Mouse (Mus musculus) liver, adult 2 months (tissue): ENCODE results near the gene Med11. TPM values are rescaled to one million over a fixed set of nuclear protein-coding genes. Genes with fewer than 3 reads are reported as not detected.
A peak's percentile ranks its signal among the peaks of the same experiment; 100 is the strongest.

Experiments used
- DNase-seq: peaks from one replicate; pipeline ENCODE4 v3.0.0-alpha.2; 2011; ENCODE audit warnings: low read depth, low spot score; ENCODE audit errors: extremely low read depth
- H3K27ac ChIP-seq: fragments of 200-500 bp; replicated peaks from 2 replicates; pipeline ENCODE4 v1.5.1; 2012; ENCODE audit warnings: low read depth, mild to moderate bottlenecking, control low read depth, inconsistent platforms, low read length; ENCODE audit not compliant: insufficient read depth
- H3K27me3 ChIP-seq: fragments of 200-500 bp; 2 replicates; pipeline ENCODE4 v1.6.1; 2012; ENCODE audit warnings: mild to moderate bottlenecking, moderate library complexity, low read length, inconsistent platforms; ENCODE audit not compliant: control insufficient read depth, insufficient read depth
- H3K36me3 ChIP-seq: fragments of 200-500 bp; 2 replicates; pipeline ENCODE4 v1.6.1; 2012; ENCODE audit warnings: low read length, inconsistent platforms; ENCODE audit not compliant: control insufficient read depth, insufficient read depth
- H3K4me1 ChIP-seq: fragments of 200-500 bp; 2 replicates; pipeline ENCODE4 v1.6.1; 2011; ENCODE audit warnings: low read length; ENCODE audit not compliant: control insufficient read depth, insufficient read depth
- H3K4me3 ChIP-seq: fragments of 200-500 bp; 2 replicates; pipeline ENCODE4 v1.5.1; 2011; ENCODE audit warnings: low read depth, mild to moderate bottlenecking, control low read depth, low read length, moderate library complexity; ENCODE audit not compliant: insufficient read depth
- H3K79me2 ChIP-seq: fragments of 200-500 bp; 2 replicates; pipeline ENCODE4 v1.6.1; 2012; ENCODE audit warnings: inconsistent platforms, mild to moderate bottlenecking, low read length, moderate library complexity; ENCODE audit not compliant: control insufficient read depth, insufficient read depth
- H3K9ac ChIP-seq: fragments of 200-500 bp; 2 replicates; pipeline ENCODE4 v1.6.1; 2012; ENCODE audit warnings: low read depth, mild to moderate bottlenecking, control low read depth, inconsistent platforms, low read length
- CTCF ChIP-seq: fragments of 200-500 bp; IDR thresholded peaks from 2 replicates; pipeline ENCODE4 v1.5.1; 2011; ENCODE audit warnings: low read depth, low read length, control low read depth
- POLR2A ChIP-seq: fragments of 200-500 bp; IDR thresholded peaks from 2 replicates; pipeline ENCODE4 v1.6.1; 2011; ENCODE audit warnings: low read length, control low read depth; ENCODE audit not compliant: insufficient read depth; ENCODE audit errors: extremely low read depth
- WGBS: fragments of 180-500 bp; shearing (Covaris S2); methylation state at CpG from one replicate; pipeline ENCODE4 v1.1.7; 2018; 5-methylcytosine and 5-hydroxymethylcytosine counted together
- polyA plus RNA-seq: library from polyadenylated mRNA; depleted of rRNA; stranded (reverse); fragments of >200 nt; gene quantifications from 2 replicates; pipeline ENCODE4 v1.2.3, GENCODE M21; 2012; rRNA removed
- total RNA-seq: library from RNA; depleted of rRNA; stranded (reverse); fragments of >200 nt; gene quantifications from 2 replicates; pipeline ENCODE4 v1.2.3, GENCODE M21; 2014; rRNA removed

Med11 gene
- total and polyA plus RNA-seq, 2 experiments: 10.4 to 11.2 TPM

GRCm38 (mm10) chr11:70502018-70502417 is 50.3 kb downstream of the Med11 start:
- Histone ChIP-seq H3K9ac (no peak overlapping the region), H3K4me3 (no peak overlapping the region), H3K4me1 (peaks cover 16% of the 10 kb centered on the region), H3K27ac (peak overlapping the region; percentile 45; the same call in 1 of the 2 replicates), H3K36me3 (no peaks in the 10 kb centered on the region), H3K27me3 (no peaks in the 10 kb centered on the region), H3K79me2 (no peaks in the 10 kb centered on the region)
- DNase-seq: peak; percentile 85
- TF ChIP-seq CTCF: no peak
- no peak for TF ChIP-seq POLR2A
- whole genome bisulfite sequencing: 12% methylated on average over 3 of the region's 3 CpGs

Other genes with a start within 250 kb of the Med11 start
Only the 30 nearest of the 31 such genes appear.
- 6.6 and 12.5 TPM in 2 replicates for gene Slc16a11, start 239.2 kb upstream of the Med11 start, total RNA-seq
- 37.1 and 84.4 TPM in 2 replicates for gene Slc16a11, start 239.2 kb upstream of the Med11 start, polyA plus RNA-seq
- gene Slc16a13, start 230.9 kb upstream of the Med11 start, total RNA-seq: 0.47 and 1.3 TPM in 2 replicates
- 1.7 and 3.3 TPM in 2 replicates for gene Slc16a13, start 230.9 kb upstream of the Med11 start, polyA plus RNA-seq
- gene Bcl6b, start 222.1 kb upstream of the Med11 start, total RNA-seq: 0.74 and 0.81 TPM in 2 replicates
- gene Bcl6b, start 222.1 kb upstream of the Med11 start, polyA plus RNA-seq: 0.56 and 1.3 TPM in 2 replicates
- 6.5 and 9.9 TPM in 2 replicates for gene 0610010K14Rik, start 214.0 kb upstream of the Med11 start, total RNA-seq
- 30.6 and 34.0 TPM in 2 replicates for gene 0610010K14Rik, start 214.0 kb upstream of the Med11 start, polyA plus RNA-seq
- 0.28 and 1.5 TPM in 2 replicates for gene Gm21988, start 212.1 kb upstream of the Med11 start, total RNA-seq
- 5.8 and 6.8 TPM in 2 replicates for gene Gm21988, start 212.1 kb upstream of the Med11 start, polyA plus RNA-seq
- gene Rnasek, start 212.1 kb upstream of the Med11 start, total RNA-seq: 7.7 and 9.3 TPM in 2 replicates
- gene Rnasek, start 212.1 kb upstream of the Med11 start, polyA plus RNA-seq: 158 and 176 TPM in 2 replicates
- gene Alox12, start 196.6 kb upstream of the Med11 start, total RNA-seq: 0.09 and 0.20 TPM in 2 replicates
- 0.28 and 0.46 TPM in 2 replicates for gene Alox12, start 196.6 kb upstream of the Med11 start, polyA plus RNA-seq
- not detected in 2 replicates for gene Alox12e, start 129.3 kb upstream of the Med11 start, total RNA-seq
- gene Alox12e, start 129.3 kb upstream of the Med11 start, polyA plus RNA-seq: not detected in 2 replicates
- 0.07 and 0.09 TPM in 2 replicates for gene Alox15, start 99.9 kb upstream of the Med11 start, total RNA-seq
- gene Alox15, start 99.9 kb upstream of the Med11 start, polyA plus RNA-seq: 0.10 TPM in 1 of 2 replicates, not detected in the other
- 3.1 and 3.3 TPM in 2 replicates for gene Pelp1, start 41.9 kb upstream of the Med11 start, total RNA-seq
- 7.7 and 7.9 TPM in 2 replicates for gene Pelp1, start 41.9 kb upstream of the Med11 start, polyA plus RNA-seq
- 9.5 and 11.5 TPM in 2 replicates for gene Arrb2, start 19.3 kb upstream of the Med11 start, total RNA-seq
- 14.7 and 22.2 TPM in 2 replicates for gene Arrb2, start 19.3 kb upstream of the Med11 start, polyA plus RNA-seq
- 0.74 and 1.5 TPM in 2 replicates for gene Zmynd15, start 7.5 kb downstream of the Med11 start, total RNA-seq
- gene Zmynd15, start 7.5 kb downstream of the Med11 start, polyA plus RNA-seq: 2.1 and 4.4 TPM in 2 replicates
- 5.7 and 10.2 TPM in 2 replicates for gene Cxcl16, start 8.1 kb downstream of the Med11 start, total RNA-seq
- gene Cxcl16, start 8.1 kb downstream of the Med11 start, polyA plus RNA-seq: 7.2 and 10.2 TPM in 2 replicates
- not detected in 2 replicates for gene Tm4sf5, start 53.3 kb downstream of the Med11 start, total RNA-seq
- not detected in 2 replicates for gene Tm4sf5, start 53.3 kb downstream of the Med11 start, polyA plus RNA-seq
- gene Vmo1, start 62.7 kb downstream of the Med11 start, total RNA-seq: 3.2 and 3.9 TPM in 2 replicates
- 5.5 and 7.3 TPM in 2 replicates for gene Vmo1, start 62.7 kb downstream of the Med11 start, polyA plus RNA-seq
- 74.9 and 91.6 TPM in 2 replicates for gene Gltpd2, start 67.3 kb downstream of the Med11 start, total RNA-seq
- gene Gltpd2, start 67.3 kb downstream of the Med11 start, polyA plus RNA-seq: 276 and 320 TPM in 2 replicates
- 291 and 298 TPM in 2 replicates for gene Psmb6, start 73.4 kb downstream of the Med11 start, total RNA-seq
- gene Psmb6, start 73.4 kb downstream of the Med11 start, polyA plus RNA-seq: 312 and 336 TPM in 2 replicates
- gene Gm40193, start 81.0 kb downstream of the Med11 start, total RNA-seq: not detected in 2 replicates
- not detected in 2 replicates for gene Gm40193, start 81.0 kb downstream of the Med11 start, polyA plus RNA-seq
- gene Pld2, start 88.1 kb downstream of the Med11 start, total RNA-seq: 3.3 and 3.8 TPM in 2 replicates
- gene Pld2, start 88.1 kb downstream of the Med11 start, polyA plus RNA-seq: 6.4 and 9.5 TPM in 2 replicates
- 11.0 and 14.4 TPM in 2 replicates for gene Mink1, start 111.0 kb downstream of the Med11 start, total RNA-seq
- 38.4 and 51.4 TPM in 2 replicates for gene Mink1, start 111.0 kb downstream of the Med11 start, polyA plus RNA-seq
- not detected in 2 replicates for gene 4930544D05Rik, start 163.9 kb downstream of the Med11 start, total RNA-seq
- gene 4930544D05Rik, start 163.9 kb downstream of the Med11 start, polyA plus RNA-seq: not detected in 2 replicates
- gene Chrne, start 167.3 kb downstream of the Med11 start, total RNA-seq: 0.07 and 0.09 TPM in 2 replicates
- 1.1 and 1.3 TPM in 2 replicates for gene Chrne, start 167.3 kb downstream of the Med11 start, polyA plus RNA-seq
- 0.07 TPM in 1 of 2 replicates, not detected in the other for gene Gp1ba, start 187.2 kb downstream of the Med11 start, total RNA-seq
- gene Gp1ba, start 187.2 kb downstream of the Med11 start, polyA plus RNA-seq: 0.09 TPM in 1 of 2 replicates, not detected in the other
- gene Rnf167, start 195.3 kb downstream of the Med11 start, total RNA-seq: 34.3 and 37.7 TPM in 2 replicates
- gene Rnf167, start 195.3 kb downstream of the Med11 start, polyA plus RNA-seq: 68.4 and 75.4 TPM in 2 replicates
- gene Slc25a11, start 195.6 kb downstream of the Med11 start, total RNA-seq: 108 and 109 TPM in 2 replicates
- gene Slc25a11, start 195.6 kb downstream of the Med11 start, polyA plus RNA-seq: 113 and 118 TPM in 2 replicates
- gene Pfn1, start 202.7 kb downstream of the Med11 start, total RNA-seq: 132 and 210 TPM in 2 replicates
- gene Pfn1, start 202.7 kb downstream of the Med11 start, polyA plus RNA-seq: 583 and 713 TPM in 2 replicates
- 3.0 and 3.3 TPM in 2 replicates for gene Eno3, start 205.3 kb downstream of the Med11 start, total RNA-seq
- 4.0 and 4.5 TPM in 2 replicates for gene Eno3, start 205.3 kb downstream of the Med11 start, polyA plus RNA-seq
- gene Spag7, start 217.5 kb downstream of the Med11 start, total RNA-seq: 29.4 and 31.6 TPM in 2 replicates
- 21.0 and 24.0 TPM in 2 replicates for gene Spag7, start 217.5 kb downstream of the Med11 start, polyA plus RNA-seq
- 2.3 and 3.0 TPM in 2 replicates for gene Camta2, start 236.2 kb downstream of the Med11 start, total RNA-seq
- 14.7 and 16.9 TPM in 2 replicates for gene Camta2, start 236.2 kb downstream of the Med11 start, polyA plus RNA-seq
- gene Inca1, start 248.2 kb downstream of the Med11 start, total RNA-seq: 14.1 and 18.4 TPM in 2 replicates
- gene Inca1, start 248.2 kb downstream of the Med11 start, polyA plus RNA-seq: 19.5 and 29.9 TPM in 2 replicates